Mouse (Mus musculus): ENCODE data around the gene Ccdc88c.
A peak's percentile ranks its signal among the peaks of the same experiment; 100 is the strongest.
"Not testable (repeated sequence)": the region's sequence is repeated elsewhere in the genome, so short reads cannot be mapped to it uniquely, and the experiment has no call there.

Ccdc88c gene

GRCm38 (mm10) chr12:101016412-101016928 is 12.4 kb downstream of the Ccdc88c start:
- DNase-seq, result no peak

- DNase-seq, result no peak
Measured at GRCm38 (mm10) chr12:101015926-101016325, 12.9 kb downstream of the Ccdc88c start.

GRCm38 (mm10) chr12:101015165-101015560 is 13.7 kb downstream of the Ccdc88c start:
- DNase-seq, result no peak

GRCm38 (mm10) chr12:101014549-101015164 is 14.2 kb downstream of the Ccdc88c start:
- DNase-seq, result no peak

GRCm38 (mm10) chr12:101013668-101014067 is 15.2 kb downstream of the Ccdc88c start:
- DNase-seq, result not testable (repeated sequence)

- no peak for DNase-seq
Measured at GRCm38 (mm10) chr12:101013078-101013665, 15.7 kb downstream of the Ccdc88c start.

GRCm38 (mm10) chr12:101012197-101013077 is 16.4 kb downstream of the Ccdc88c start:
- no peak for DNase-seq

GRCm38 (mm10) chr12:101011017-101011416 is 17.8 kb downstream of the Ccdc88c start:
- no peak for DNase-seq

GRCm38 (mm10) chr12:101010148-101010920 is 18.5 kb downstream of the Ccdc88c start:
- no peak for DNase-seq

GRCm38 (mm10) chr12:101009225-101009624 is 19.6 kb downstream of the Ccdc88c start:
- DNase-seq, result no peak

GRCm38 (mm10) chr12:101008648-101009047 is 20.2 kb downstream of the Ccdc88c start:
- DNase-seq, result no peak

GRCm38 (mm10) chr12:101007968-101008481 is 20.8 kb downstream of the Ccdc88c start:
- peak; percentile 52 to 58 for DNase-seq

- no peak for DNase-seq
Measured at GRCm38 (mm10) chr12:101007427-101007826, 21.4 kb downstream of the Ccdc88c start.

GRCm38 (mm10) chr12:101005665-101006420 is 23.0 kb downstream of the Ccdc88c start:
- peak in 1 of 2 experiments; percentile 53 for DNase-seq

GRCm38 (mm10) chr12:101004982-101005381 is 23.9 kb downstream of the Ccdc88c start:
- DNase-seq, result no peak

GRCm38 (mm10) chr12:101002801-101003513 is 25.9 kb downstream of the Ccdc88c start:
- no peak for DNase-seq

GRCm38 (mm10) chr12:100999061-100999954 is 29.5 kb downstream of the Ccdc88c start:
- no peak for DNase-seq

- DNase-seq, result no peak
Measured at GRCm38 (mm10) chr12:100998564-100998962, 30.3 kb downstream of the Ccdc88c start.

- no peak for DNase-seq
Measured at GRCm38 (mm10) chr12:100997830-100998563, 30.9 kb downstream of the Ccdc88c start.

Measured in cerebellum, postnatal 25 days (tissue).